Mouse (Mus musculus) myocyte (in vitro differentiated cells): Measurements from ENCODE around the gene Ntrk3. TPM values are rescaled to one million over a fixed set of nuclear protein-coding genes. Genes with fewer than 3 reads are reported as not detected.

Experiments
- H3K27me3 ChIP-seq: one replicate; pipeline ENCODE4 v1.6.1; 2011; ENCODE audit not compliant: control insufficient read depth, insufficient read depth, insufficient read length
- H3K36me3 ChIP-seq: one replicate; pipeline ENCODE4 v1.6.1; 2011; ENCODE audit not compliant: control insufficient read depth, insufficient read depth
- H3K4me2 ChIP-seq: one replicate; pipeline ENCODE4 v1.6.1; 2011; ENCODE audit warnings: low read depth, control low read depth
- H3K4me3 ChIP-seq: one replicate; pipeline ENCODE4 v1.5.1; 2011; ENCODE audit warnings: mild to moderate bottlenecking, control low read depth, moderate library complexity
- H3K79me2 ChIP-seq: one replicate; pipeline ENCODE4 v1.6.1; 2011; ENCODE audit not compliant: control insufficient read depth, insufficient read depth
- H3ac ChIP-seq: one replicate; pipeline ENCODE4 v1.6.1; 2011; ENCODE audit not compliant: control insufficient read depth, insufficient read length
- CEBPB ChIP-seq: IDR thresholded peaks from 2 replicates; pipeline ENCODE4 v1.6.1; 2011; ENCODE audit warnings: mild to moderate bottlenecking, moderate library complexity; ENCODE audit not compliant: poor library complexity, insufficient read depth, severe bottlenecking
- E2F4 ChIP-seq: IDR thresholded peaks from one replicate; pipeline ENCODE4 v1.6.1; 2011; ENCODE audit warnings: mild to moderate bottlenecking, control low read depth, moderate library complexity; ENCODE audit not compliant: insufficient read depth
- MAX ChIP-seq: IDR thresholded peaks from one replicate; pipeline ENCODE4 v1.6.1; 2011; ENCODE audit warnings: low read depth, mild to moderate bottlenecking, control low read depth
- MYOD1 ChIP-seq, 3 experiments: IDR thresholded peaks; one replicate each; pipeline ENCODE4 v1.6.1; 2011; ENCODE audit warnings: control low read depth in 2 of 3, low read depth in 2 of 3, mild to moderate bottlenecking in 2 of 3, moderate library complexity in 1 of 3; ENCODE audit not compliant: insufficient read length in 2 of 3, control insufficient read depth in 1 of 3
- MYOG ChIP-seq, 3 experiments: IDR thresholded peaks; one replicate each; pipeline ENCODE4 v1.6.1; 2011; ENCODE audit warnings: control low read depth in 2 of 3, low read depth in 2 of 3, mild to moderate bottlenecking in 2 of 3; ENCODE audit not compliant: insufficient read length in 2 of 3, control insufficient read depth in 1 of 3, insufficient read depth in 1 of 3
- POLR2A ChIP-seq: IDR thresholded peaks from one replicate; pipeline ENCODE4 v1.6.1; 2011; ENCODE audit warnings: low read depth, mild to moderate bottlenecking, control low read depth, moderate library complexity; ENCODE audit not compliant: insufficient read length
- POLR2AphosphoS2 ChIP-seq: IDR thresholded peaks from one replicate; pipeline ENCODE4 v1.6.1; 2011; ENCODE audit warnings: low read depth, control low read depth; ENCODE audit not compliant: insufficient read length
- REST ChIP-seq: IDR thresholded peaks from one replicate; pipeline ENCODE4 v1.6.1; 2011; ENCODE audit warnings: mild to moderate bottlenecking, control low read depth, moderate library complexity; ENCODE audit not compliant: insufficient read depth, insufficient read length
- SRF ChIP-seq: IDR thresholded peaks from one replicate; pipeline ENCODE4 v1.6.1; 2011; ENCODE audit warnings: low read depth; ENCODE audit not compliant: control insufficient read depth, insufficient read length
- TCF12 ChIP-seq: IDR thresholded peaks from one replicate; pipeline ENCODE4 v1.6.1; 2011; ENCODE audit warnings: mild to moderate bottlenecking, control low read depth; ENCODE audit not compliant: poor library complexity, insufficient read depth, severe bottlenecking
- TCF3 ChIP-seq: IDR thresholded peaks from one replicate; pipeline ENCODE4 v1.6.1; 2011; ENCODE audit warnings: low read depth, control low read depth; ENCODE audit not compliant: insufficient read length
- USF1 ChIP-seq: IDR thresholded peaks from one replicate; pipeline ENCODE4 v1.6.1; 2011; ENCODE audit warnings: low read depth, mild to moderate bottlenecking, control low read depth, moderate library complexity
- polyA plus RNA-seq: library from polyadenylated mRNA; unstranded; fragments of >200 nt; fragmentation: generic; extraction: Trizol; gene quantifications from one replicate; pipeline ENCODE4 v1.2.1, GENCODE M21; 2012; ENCODE audit warnings: missing spikeins

Gene Ntrk3
- polyA plus RNA-seq, 1 experiment = 0.17 TPM

GRCm38 (mm10) chr7:78459021-78459420, 278.8 kb downstream of the Ntrk3 start:
- Histone ChIP-seq H3K27me3 (no peaks in the 10 kb centered on the region), H3K4me3 (no peak overlapping the region), H3K36me3 (no peaks in the 10 kb centered on the region), H3ac (no peak overlapping the region), H3K79me2 (no peaks in the 10 kb centered on the region), H3K4me2 (no peak overlapping the region)
- no peak for TF ChIP-seq TCF3
- TF ChIP-seq MAX = no peak
- no peak for TF ChIP-seq E2F4
- TF ChIP-seq SRF = no peak
- TF ChIP-seq USF1 = no peak
- no peak for TF ChIP-seq POLR2A
- TF ChIP-seq MYOG (IDR thresholded peaks at IDR 0.05; ENCODE audit: control insufficient read depth in 1 of 3, insufficient read depth in 1 of 3, insufficient read length in 2 of 3, low read depth in 2 of 3) = no peak
- no peak for TF ChIP-seq MYOD1 (IDR thresholded peaks at IDR 0.05; ENCODE audit: control insufficient read depth in 1 of 3, insufficient read length in 2 of 3, low read depth in 2 of 3)
- TF ChIP-seq TCF12 = no peak
- no peak for TF ChIP-seq POLR2AphosphoS2
- TF ChIP-seq REST = no peak
- TF ChIP-seq CEBPB = no peak

- H3K36me3 ChIP-seq = no peaks in the 10 kb centered on the region
- H3K4me3 ChIP-seq = no peak overlapping the region
- H3K79me2 ChIP-seq = no peaks in the 10 kb centered on the region
- H3K4me2 ChIP-seq = no peak overlapping the region
- no peak overlapping the region for H3ac ChIP-seq
- no peak for TF ChIP-seq MYOG (IDR thresholded peaks at IDR 0.05; ENCODE audit: control insufficient read depth in 1 of 3, insufficient read depth in 1 of 3, insufficient read length in 2 of 3, low read depth in 2 of 3)
- no peak for TF ChIP-seq TCF3
- no peak for TF ChIP-seq POLR2A
- TF ChIP-seq USF1 = no peak
- no peak for TF ChIP-seq MYOD1 (IDR thresholded peaks at IDR 0.05; ENCODE audit: control insufficient read depth in 1 of 3, insufficient read length in 2 of 3, low read depth in 2 of 3)
- no peak for TF ChIP-seq TCF12
- H3K27me3 ChIP-seq = no peaks in the 10 kb centered on the region
Observed at GRCm38 (mm10) chr7:78451666-78452065, 286.1 kb downstream of the Ntrk3 start.

GRCm38 (mm10) chr7:78449909-78450592, 287.8 kb downstream of the Ntrk3 start:
- Histone ChIP-seq H3K4me3 (no peak overlapping the region), H3ac (no peak overlapping the region), H3K79me2 (no peaks in the 10 kb centered on the region), H3K36me3 (no peaks in the 10 kb centered on the region), H3K4me2 (no peak overlapping the region), H3K27me3 (no peaks in the 10 kb centered on the region)
- no peak for TF ChIP-seq USF1
- TF ChIP-seq MYOD1 (IDR thresholded peaks at IDR 0.05; ENCODE audit: control insufficient read depth in 1 of 3, insufficient read length in 2 of 3, low read depth in 2 of 3) = no peak
- TF ChIP-seq TCF12 = no peak
- TF ChIP-seq SRF = no peak
- TF ChIP-seq MYOG (IDR thresholded peaks at IDR 0.05; ENCODE audit: control insufficient read depth in 1 of 3, insufficient read depth in 1 of 3, insufficient read length in 2 of 3, low read depth in 2 of 3) = no peak
- TF ChIP-seq E2F4 = no peak
- no peak for TF ChIP-seq POLR2A
- TF ChIP-seq MAX = no peak
- no peak for TF ChIP-seq POLR2AphosphoS2
- no peak for TF ChIP-seq CEBPB
- TF ChIP-seq TCF3 = no peak
- no peak for TF ChIP-seq REST

GRCm38 (mm10) chr7:78448841-78449240, 289.0 kb downstream of the Ntrk3 start:
- Histone ChIP-seq H3K79me2 (no peaks in the 10 kb centered on the region), H3ac (no peak overlapping the region), H3K4me2 (no peak overlapping the region), H3K36me3 (no peaks in the 10 kb centered on the region), H3K4me3 (no peak overlapping the region), H3K27me3 (no peaks in the 10 kb centered on the region)
- TF ChIP-seq POLR2AphosphoS2 (no peak), MYOD1 (IDR thresholded peaks at IDR 0.05; ENCODE audit: control insufficient read depth in 1 of 3, insufficient read length in 2 of 3, low read depth in 2 of 3) (no peak), TCF3 (no peak), CEBPB (no peak), SRF (no peak)

- no peak overlapping the region for H3K4me3 ChIP-seq
- no peaks in the 10 kb centered on the region for H3K27me3 ChIP-seq
- H3K36me3 ChIP-seq = no peaks in the 10 kb centered on the region
- no peaks in the 10 kb centered on the region for H3K79me2 ChIP-seq
- no peak for TF ChIP-seq MYOG (IDR thresholded peaks at IDR 0.05; ENCODE audit: control insufficient read depth in 1 of 3, insufficient read depth in 1 of 3, insufficient read length in 2 of 3, low read depth in 2 of 3)
- no peak for TF ChIP-seq CEBPB
- no peak for TF ChIP-seq SRF
- no peak for TF ChIP-seq E2F4
- no peak for TF ChIP-seq TCF12
- no peak for TF ChIP-seq REST
- no peak for TF ChIP-seq TCF3
- no peak for TF ChIP-seq POLR2A
- TF ChIP-seq MAX = no peak
- no peak for TF ChIP-seq POLR2AphosphoS2
- no peak for TF ChIP-seq MYOD1 (IDR thresholded peaks at IDR 0.05; ENCODE audit: control insufficient read depth in 1 of 3, insufficient read length in 2 of 3, low read depth in 2 of 3)
- TF ChIP-seq USF1 = no peak
- H3K4me2 ChIP-seq = no peak overlapping the region
- H3ac ChIP-seq = no peak overlapping the region
Observed at GRCm38 (mm10) chr7:78443373-78444036, 294.3 kb downstream of the Ntrk3 start.
